Mouse (Mus musculus): ENCODE data around the gene Mkrn3.
A peak's percentile ranks its signal among the peaks of the same experiment; 100 is the strongest.

The Mkrn3 gene

DNA sequence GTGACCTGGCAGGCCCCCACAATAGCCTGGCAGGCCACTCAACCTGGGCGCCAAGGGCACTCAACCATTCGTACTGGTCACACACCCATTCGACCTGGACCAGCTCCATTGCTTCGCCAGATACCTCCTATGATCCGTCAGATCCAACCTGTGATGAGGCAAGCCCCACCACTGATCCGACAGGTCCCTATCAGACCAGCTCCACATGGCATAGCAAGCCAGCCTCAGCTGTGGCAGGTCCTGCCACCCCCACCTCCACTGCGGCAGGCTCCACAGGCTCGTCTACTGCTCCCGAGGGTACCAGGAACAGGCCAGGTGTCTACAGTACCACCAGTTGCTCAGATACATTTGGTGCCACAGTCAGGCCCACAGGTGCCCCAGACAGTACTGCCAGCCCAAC is 41.4 kb downstream of the Mkrn3 start:
- no peak for DNase-seq (ENCODE audit: low read depth, low spot score)

DNA sequence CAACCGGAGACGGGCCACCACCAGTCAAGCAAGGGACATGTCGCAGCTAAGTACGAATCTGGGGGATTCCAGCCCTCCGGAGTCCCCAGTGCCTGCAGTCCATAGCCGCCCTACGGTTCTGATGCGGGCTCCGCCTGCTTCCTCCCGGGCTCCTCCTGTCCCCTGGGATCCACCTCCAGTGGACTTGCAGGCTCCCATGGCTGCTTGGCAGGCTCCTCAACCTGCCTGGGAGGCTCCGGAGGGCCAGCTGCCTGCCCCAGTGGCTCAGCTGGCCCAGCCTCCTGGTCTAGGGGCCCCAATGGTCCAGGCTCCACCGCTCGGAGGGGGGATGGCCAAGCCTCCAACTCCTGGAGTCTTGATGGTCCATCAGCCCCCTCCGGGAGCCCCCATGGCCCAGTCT is 42.6 kb downstream of the Mkrn3 start:
- DNase-seq (ENCODE audit: low read depth, low spot score) = no peak

DNA sequence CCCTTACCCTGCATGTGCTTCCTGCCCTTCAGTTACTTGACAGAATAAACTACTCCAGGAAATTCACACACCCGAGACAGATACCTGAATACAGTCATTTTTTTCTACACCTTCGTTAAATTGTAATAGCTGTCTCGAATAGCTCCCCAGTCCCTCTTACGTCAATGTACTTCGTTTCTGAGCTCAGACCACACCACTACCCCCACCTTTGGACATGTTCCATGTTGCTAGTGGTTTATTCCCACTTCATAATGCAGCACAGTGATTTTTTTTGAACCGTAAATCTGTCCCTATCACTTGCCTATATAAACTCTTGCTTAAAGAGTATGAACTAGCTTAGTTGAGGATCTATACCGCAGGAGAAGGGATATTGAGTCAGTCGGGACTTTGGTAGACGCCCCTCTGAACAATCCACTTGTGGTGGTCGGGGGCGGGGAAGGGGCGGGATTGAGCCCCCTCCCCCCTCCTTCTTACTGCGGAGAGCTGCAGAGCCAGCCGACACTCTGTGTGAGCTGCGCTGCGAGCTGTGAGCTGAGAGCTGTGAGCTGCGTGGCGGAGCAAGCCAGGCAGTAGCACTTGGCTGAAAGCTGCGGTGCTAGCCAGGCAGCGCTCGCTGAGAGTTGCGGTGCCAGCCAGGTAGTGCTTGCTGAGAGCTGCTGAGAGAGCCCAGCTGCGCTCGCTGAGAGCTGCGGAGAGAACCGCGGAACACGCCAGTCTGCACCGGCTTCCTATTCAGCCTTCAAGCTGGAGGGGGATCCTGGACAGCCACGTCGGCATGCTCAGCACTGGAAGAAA is 43.2 kb downstream of the Mkrn3 start, which contains the start of gene Magel2:
Magel2 (plus strand) TSS at position 501 of the 795 bp plus-strand sequence.
- peak; percentile 38 for DNase-seq (ENCODE audit: low read depth, low spot score)

DNA sequence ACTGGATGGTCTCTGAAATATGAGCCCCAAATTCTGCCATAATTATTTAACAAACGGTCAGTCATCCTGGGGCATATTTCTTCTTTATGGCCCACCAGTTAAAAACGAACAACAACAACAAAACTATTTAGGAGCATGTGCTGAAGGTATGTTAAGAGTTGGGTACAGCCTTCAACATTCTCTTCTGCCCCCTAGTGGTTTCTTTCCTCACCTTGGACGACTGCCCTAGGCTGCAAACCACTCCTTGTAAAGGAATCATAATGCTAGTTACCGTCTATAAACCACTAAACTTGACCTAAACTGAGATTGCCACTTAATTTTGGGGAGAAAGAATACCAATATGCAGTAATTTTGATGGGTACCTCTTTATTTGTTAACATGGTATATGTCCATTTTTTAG is 44.3 kb downstream of the Mkrn3 start:
- no peak for DNase-seq (ENCODE audit: low read depth, low spot score)
